Mouse (Mus musculus) testis, adult 2 months (tissue): ENCODE results near the gene Zfp513. TPM values are rescaled to one million over a fixed set of nuclear protein-coding genes. Genes with fewer than 3 reads are reported as not detected.

Experiments
- H3K27ac ChIP-seq: fragments of 200-500 bp; 2 replicates; pipeline ENCODE4 v1.5.1; 2012; ENCODE audit warnings: low read depth, low read length; ENCODE audit not compliant: control insufficient read depth, insufficient read depth
- H3K27me3 ChIP-seq: fragments of 200-500 bp; 2 replicates; pipeline ENCODE4 v1.6.1; 2012; ENCODE audit warnings: mild to moderate bottlenecking, low read length, moderate library complexity; ENCODE audit not compliant: control insufficient read depth, insufficient read depth
- H3K36me3 ChIP-seq: fragments of 200-500 bp; 2 replicates; pipeline ENCODE4 v1.6.1; 2012; ENCODE audit warnings: mild to moderate bottlenecking, low read length; ENCODE audit not compliant: control insufficient read depth, insufficient read depth
- H3K4me1 ChIP-seq: fragments of 200-500 bp; 2 replicates; pipeline ENCODE4 v1.6.1; 2012; ENCODE audit warnings: low read length; ENCODE audit not compliant: control insufficient read depth, insufficient read depth
- H3K4me3 ChIP-seq: fragments of 200-500 bp; 2 replicates; pipeline ENCODE4 v1.5.1; 2012; ENCODE audit warnings: low read depth, mild to moderate bottlenecking, low read length, moderate library complexity, mixed read lengths; ENCODE audit not compliant: control insufficient read depth
- CTCF ChIP-seq: fragments of 200-500 bp; IDR thresholded peaks from 2 replicates; pipeline ENCODE4 v1.5.1; 2012; ENCODE audit warnings: low read depth, mild to moderate bottlenecking, inconsistent platforms, low read length, moderate library complexity; ENCODE audit not compliant: control insufficient read depth, insufficient read depth, insufficient replicate concordance
- POLR2A ChIP-seq: fragments of 200-500 bp; IDR thresholded peaks from 2 replicates; pipeline ENCODE4 v1.6.1; 2012; ENCODE audit warnings: low read depth, mild to moderate bottlenecking, inconsistent platforms, low read length, moderate library complexity; ENCODE audit not compliant: control insufficient read depth
- polyA plus RNA-seq: library from polyadenylated mRNA; depleted of rRNA; stranded (reverse); fragments of >200 nt; gene quantifications from 2 replicates; pipeline ENCODE4 v1.2.3, GENCODE M21; 2012; rRNA removed

The Zfp513 gene
- polyA plus RNA-seq, 1 experiment = 53.2 TPM

GRCm38 (mm10) chr5:31153516-31154151 is 48.5 kb downstream of the Zfp513 start:
- H3K27me3 ChIP-seq = no peaks in the 10 kb centered on the region
- TF ChIP-seq CTCF (no peak), POLR2A (no peak)

DNA sequence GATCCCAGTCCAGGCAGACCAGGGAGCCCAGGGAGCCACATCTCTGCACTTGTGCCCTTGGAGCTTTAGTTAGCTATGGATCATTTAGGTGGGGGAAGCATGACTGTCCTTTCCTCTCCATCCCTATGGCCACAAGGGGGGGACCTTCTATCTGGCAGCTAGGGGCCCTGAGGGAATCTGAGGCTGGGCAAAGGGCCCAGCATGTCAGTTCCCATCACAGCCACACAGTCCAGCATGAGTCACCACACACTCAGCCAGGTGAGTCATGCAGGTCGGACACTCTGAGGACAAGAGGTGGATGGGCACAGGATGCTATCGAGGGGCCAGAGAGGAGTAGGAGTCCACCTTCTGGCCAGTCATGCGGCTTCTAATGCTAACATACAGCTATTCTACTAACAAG is 50.4 kb downstream of the Zfp513 start:
- Histone ChIP-seq H3K36me3 (no peaks in the 10 kb centered on the region), H3K4me1 (peaks cover 5% of the 10 kb centered on the region), H3K27ac (no peak overlapping the region), H3K27me3 (no peaks in the 10 kb centered on the region), H3K4me3 (no peak overlapping the region)
- TF ChIP-seq POLR2A (no peak), CTCF (no peak)

More at GRCm38 (mm10) chr5:31153516-31154151, 48.5 kb downstream of the Zfp513 start:
- no peak overlapping the region for H3K27ac ChIP-seq
- H3K4me1 ChIP-seq = peaks cover 5% of the 10 kb centered on the region
- peak overlapping the region; percentile 81 for H3K4me3 ChIP-seq
- H3K36me3 ChIP-seq = peaks cover 1% of the 10 kb centered on the region

- Histone ChIP-seq H3K27ac (no peak overlapping the region), H3K4me3 (no peak overlapping the region), H3K4me1 (peaks cover 5% of the 10 kb centered on the region), H3K36me3 (no peaks in the 10 kb centered on the region), H3K27me3 (no peaks in the 10 kb centered on the region)
- TF ChIP-seq POLR2A (no peak), CTCF (no peak)
These were observed 52.3 kb downstream of the Zfp513 start for GRCm38 (mm10) chr5:31149781-31150180.

Other genes starting within 250 kb of the Zfp513 start
- gene Preb, start 241.9 kb downstream of the Zfp513 start, polyA plus RNA-seq = 79.5 and 83.1 TPM in 2 replicates
- 1.00 and 1.0 TPM in 2 replicates for gene Tcf23, start 233.6 kb downstream of the Zfp513 start, polyA plus RNA-seq
- gene Atraid, start 154.0 kb downstream of the Zfp513 start, polyA plus RNA-seq = 38.7 and 47.7 TPM in 2 replicates
- gene Slc5a6, start 153.4 kb downstream of the Zfp513 start, polyA plus RNA-seq = 5.4 and 6.2 TPM in 2 replicates
- gene Cad, start 147.5 kb downstream of the Zfp513 start, polyA plus RNA-seq = 11.2 and 14.0 TPM in 2 replicates
- 172 and 183 TPM in 2 replicates for gene Dnajc5g, start 96.0 kb downstream of the Zfp513 start, polyA plus RNA-seq
- gene Slc30a3, start 94.1 kb downstream of the Zfp513 start, polyA plus RNA-seq = 311 and 315 TPM in 2 replicates
- gene Trim54, start 85.6 kb downstream of the Zfp513 start, polyA plus RNA-seq = 9.8 and 11.1 TPM in 2 replicates
- 0.57 and 1.4 TPM in 2 replicates for gene Ucn, start 63.5 kb downstream of the Zfp513 start, polyA plus RNA-seq
- gene Mpv17, start 48.1 kb downstream of the Zfp513 start, polyA plus RNA-seq = 11.2 and 14.3 TPM in 2 replicates
- gene Gm29609, start 22.4 kb downstream of the Zfp513 start, polyA plus RNA-seq = 7.3 and 9.7 TPM in 2 replicates
- 47.2 and 49.0 TPM in 2 replicates for gene Gtf3c2, start 22.2 kb downstream of the Zfp513 start, polyA plus RNA-seq
- 22.2 and 24.8 TPM in 2 replicates for gene Snx17, start 9.1 kb downstream of the Zfp513 start, polyA plus RNA-seq
- gene Eif2b4, start 8.9 kb downstream of the Zfp513 start, polyA plus RNA-seq = 107 and 116 TPM in 2 replicates
- gene Ppm1g, start 18.4 kb upstream of the Zfp513 start, polyA plus RNA-seq = 392 and 429 TPM in 2 replicates
- 62.5 and 64.2 TPM in 2 replicates for gene Nrbp1, start 38.6 kb upstream of the Zfp513 start, polyA plus RNA-seq
- 86.1 and 103 TPM in 2 replicates for gene Gm9970, start 38.9 kb upstream of the Zfp513 start, polyA plus RNA-seq
- 20.9 and 23.1 TPM in 2 replicates for gene Krtcap3, start 49.4 kb upstream of the Zfp513 start, polyA plus RNA-seq
- 439 and 454 TPM in 2 replicates for gene Ift172, start 88.8 kb upstream of the Zfp513 start, polyA plus RNA-seq
- 1.4 and 2.0 TPM in 2 replicates for gene Fndc4, start 93.8 kb upstream of the Zfp513 start, polyA plus RNA-seq
- gene Gckr, start 95.1 kb upstream of the Zfp513 start, polyA plus RNA-seq = 0.53 and 0.55 TPM in 2 replicates